Mouse (Mus musculus) lung, postnatal 0 days (tissue): Measurements from ENCODE around the gene Mindy4.

Experiments
- CTCF ChIP-seq: IDR thresholded peaks from 2 replicates; pipeline ENCODE4 v1.5.1; 2016; ENCODE audit warnings: antibody characterized with exemption, mild to moderate bottlenecking
- EP300 ChIP-seq: IDR thresholded peaks from 2 replicates; pipeline ENCODE4 v1.6.1; 2016; ENCODE audit warnings: antibody characterized with exemption, mild to moderate bottlenecking, control low read depth

DNA sequence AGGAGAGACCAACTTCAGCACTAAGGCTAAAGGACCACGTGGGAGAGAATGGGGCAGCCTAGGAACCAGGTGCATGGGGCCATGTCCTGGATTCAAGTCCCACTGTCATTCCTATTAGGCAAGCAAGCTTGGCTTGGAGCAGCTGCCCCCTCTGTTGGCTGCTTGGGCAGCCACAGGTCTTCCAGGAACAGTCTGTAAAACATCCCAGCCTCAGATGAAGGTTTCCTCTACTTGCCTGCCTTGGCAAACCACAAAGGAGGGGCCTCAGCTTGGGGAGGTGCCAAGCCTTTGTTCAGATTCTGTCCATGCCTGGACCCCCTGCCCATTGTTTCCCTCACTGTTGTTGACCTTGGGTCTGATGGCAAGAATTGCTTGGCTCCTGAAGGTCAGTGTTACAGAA lies 121.6 kb downstream of the Mindy4 start:
- TF ChIP-seq CTCF (peak; percentile 70), EP300 (peak; percentile 54; the same call in 1 of the 2 replicates)
